Mouse (Mus musculus) liver, adult 2 months (tissue): ENCODE results near the gene Pip4k2b.

Source experiments
- CTCF ChIP-seq: fragments of 200-500 bp; IDR thresholded peaks from 2 replicates; pipeline ENCODE4 v1.5.1; 2011; ENCODE audit warnings: low read depth, low read length, control low read depth
- POLR2A ChIP-seq: fragments of 200-500 bp; IDR thresholded peaks from 2 replicates; pipeline ENCODE4 v1.6.1; 2011; ENCODE audit warnings: low read length, control low read depth; ENCODE audit not compliant: insufficient read depth; ENCODE audit errors: extremely low read depth

DNA sequence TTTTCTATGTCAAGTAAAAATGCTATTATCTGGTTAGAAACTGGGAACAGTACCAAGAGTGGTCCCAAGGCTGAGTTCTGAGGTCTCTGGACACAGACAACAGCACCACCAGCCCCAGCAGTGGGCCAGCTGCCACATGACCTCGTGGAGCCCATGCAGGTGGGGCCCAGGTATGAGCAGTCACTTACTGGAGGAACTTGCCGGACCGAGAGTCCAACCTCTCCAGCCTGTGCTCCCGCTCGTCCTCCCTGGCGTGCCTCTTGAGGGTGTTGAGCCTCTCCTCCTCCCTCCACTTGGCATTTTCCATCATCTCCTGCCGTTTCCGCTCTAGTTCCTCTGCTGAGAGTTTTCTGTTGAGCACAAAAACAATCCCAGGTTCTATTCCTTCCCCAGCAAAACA, 3.3 kb upstream of the Pip4k2b start:
- no peak for TF ChIP-seq CTCF
- no peak for TF ChIP-seq POLR2A
